Mouse (Mus musculus) heart, adult 2 months (tissue): ENCODE data around the gene Bhmt2. TPM values are rescaled to one million over a fixed set of nuclear protein-coding genes. Genes with fewer than 3 reads are reported as not detected.

Experiments used
- DNase-seq, 2 experiments: peaks; one replicate each; pipeline ENCODE4 v3.0.0; 2021
- H3K27ac ChIP-seq: fragments of 200-600 bp; 2 replicates; pipeline ENCODE4 v1.8.1; 2022
- H3K27me3 ChIP-seq: fragments of 200-500 bp; 2 replicates; pipeline ENCODE4 v1.6.1; 2012; ENCODE audit warnings: mild to moderate bottlenecking, low read length, inconsistent platforms, mixed read lengths; ENCODE audit not compliant: control insufficient read depth, insufficient read depth
- H3K36me3 ChIP-seq: fragments of 200-500 bp; 2 replicates; pipeline ENCODE4 v1.6.1; 2012; ENCODE audit warnings: low read length, inconsistent platforms; ENCODE audit not compliant: control insufficient read depth, insufficient read depth
- H3K4me1 ChIP-seq: fragments of 200-500 bp; 2 replicates; pipeline ENCODE4 v1.6.1; 2011; ENCODE audit warnings: low read length; ENCODE audit not compliant: control insufficient read depth, insufficient read depth
- H3K4me3 ChIP-seq: fragments of 200-600 bp; 2 replicates; pipeline ENCODE4 v1.8.1; 2022
- H3K79me2 ChIP-seq: fragments of 200-500 bp; replicated peaks from 2 replicates; pipeline ENCODE4 v1.6.1; 2012; ENCODE audit warnings: mild to moderate bottlenecking, inconsistent platforms, low read length, moderate library complexity, mixed read lengths; ENCODE audit not compliant: control insufficient read depth, insufficient read depth
- H3K9ac ChIP-seq: fragments of 200-500 bp; 2 replicates; pipeline ENCODE4 v1.6.1; 2012; ENCODE audit warnings: low read depth, mild to moderate bottlenecking, control low read depth, inconsistent platforms, low read length, mixed read lengths
- CTCF ChIP-seq: fragments of 200-600 bp; IDR thresholded peaks from 2 replicates; pipeline ENCODE4 v1.8.1; 2022; ENCODE audit warnings: antibody characterized with exemption, mild to moderate bottlenecking, moderate library complexity
- EP300 ChIP-seq: fragments of 200-500 bp; IDR thresholded peaks from 2 replicates; pipeline ENCODE4 v1.6.1; 2011; ENCODE audit warnings: low read depth, low read length, control low read depth; ENCODE audit not compliant: insufficient read depth
- POLR2A ChIP-seq: fragments of 200-500 bp; IDR thresholded peaks from 2 replicates; pipeline ENCODE4 v1.6.1; 2011; ENCODE audit warnings: mild to moderate bottlenecking, low read depth, low read length, control low read depth; ENCODE audit not compliant: insufficient read depth
- WGBS: fragments of 180-500 bp; shearing (Covaris S2); methylation state at CpG from one replicate; pipeline ENCODE4 v1.1.7; 2018; 5-methylcytosine and 5-hydroxymethylcytosine counted together
- intact Hi-C: fragments of 180-260 bp; cut with DNase I; formaldehyde crosslinking; loops from one replicate; pipeline ENCODE4 v1.15.1; 2025
- polyA plus RNA-seq: library from polyadenylated mRNA; depleted of rRNA; stranded (reverse); fragments of >200 nt; gene quantifications from 2 replicates; pipeline ENCODE4 v1.2.3, GENCODE M21; 2012; rRNA removed
- total RNA-seq, 2 experiments: library from RNA; stranded (reverse); gene quantifications; 2 replicates each; pipeline ENCODE4 v1.2.3; 2021

The Bhmt2 gene
- total and polyA plus RNA-seq, 3 experiments, result not detected

- intact Hi-C loops, result no loop called here
- no peaks in the 10 kb centered on the region for H3K27me3 ChIP-seq
- no peaks in the 10 kb centered on the region for H3K36me3 ChIP-seq
- TF ChIP-seq EP300 (no peak), CTCF (no peak), POLR2A (no peak)
- H3K79me2 ChIP-seq, result no peaks in the 10 kb centered on the region
- no peaks in the 10 kb centered on the region for H3K4me1 ChIP-seq
- H3K27ac ChIP-seq, result no peak overlapping the region
- no peak overlapping the region for H3K9ac ChIP-seq
- H3K4me3 ChIP-seq, result no peak overlapping the region
- WGBS, result 71% methylated on average over 13 of the region's 13 CpGs
- no peak for DNase-seq
These were observed 67.1 kb downstream of the Bhmt2 start for GRCm38 (mm10) chr13:93606868-93607578.

Other genes with a start within 250 kb of the Bhmt2 start
- gene Jmy, start 174.5 kb downstream of the Bhmt2 start, total RNA-seq, result 10 to 100 TPM; 41.0 to 50.7 TPM
- gene Jmy, start 174.5 kb downstream of the Bhmt2 start, polyA plus RNA-seq, result 6.4 and 13.1 TPM in 2 replicates
- gene Bhmt, start 36.3 kb downstream of the Bhmt2 start, total RNA-seq, result not detected
- gene Bhmt, start 36.3 kb downstream of the Bhmt2 start, polyA plus RNA-seq, result 0.23 TPM in 1 of 2 replicates, not detected in the other
- gene Dmgdh, start 131 bp upstream of the Bhmt2 start, total RNA-seq, result not detected
- 0.06 TPM in 1 of 2 replicates, not detected in the other for gene Dmgdh, start 131 bp upstream of the Bhmt2 start, polyA plus RNA-seq
- gene Arsb, start 97.3 kb upstream of the Bhmt2 start, total RNA-seq, result 1 to 10 TPM; 4.6 to 5.7 TPM
- 9.6 and 14.6 TPM in 2 replicates for gene Arsb, start 97.3 kb upstream of the Bhmt2 start, polyA plus RNA-seq